ENCODE assay signal across 8 mouse cellular contexts in the genomic region with DNA sequence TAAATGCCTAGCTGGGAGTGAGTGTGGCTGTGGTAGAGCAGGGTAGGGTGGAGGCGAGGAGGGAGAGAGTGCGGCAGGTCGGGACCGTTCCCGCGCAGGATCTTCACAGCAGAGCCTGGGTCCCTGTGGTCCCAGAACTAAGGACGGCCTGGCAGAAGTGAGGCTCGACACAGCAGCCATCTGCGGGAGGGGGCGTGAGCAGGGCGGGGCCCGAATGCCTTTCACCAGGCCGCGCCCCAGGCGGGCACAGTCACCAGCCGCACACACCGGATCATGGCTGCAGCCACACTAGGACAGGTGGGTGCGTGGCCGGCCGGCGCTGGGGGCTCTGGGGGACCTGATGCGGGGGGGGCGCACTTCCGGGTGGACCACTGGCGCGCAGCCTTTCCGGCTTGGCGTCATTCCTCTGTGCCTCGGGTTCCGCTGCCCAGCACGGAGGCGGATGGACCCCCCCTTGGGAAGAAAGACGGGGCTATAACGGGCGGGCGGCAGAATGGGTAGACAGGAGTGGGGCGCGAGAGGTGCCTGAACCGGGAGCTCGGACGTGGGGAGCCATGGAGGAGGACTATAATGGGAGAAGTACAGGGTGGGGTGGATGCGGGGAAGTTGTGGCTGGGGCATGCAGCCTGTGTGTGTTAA. TPM values are rescaled to one million over a fixed set of nuclear protein-coding genes. Genes with fewer than 3 reads are reported as not detected.
A peak's percentile ranks its signal among the peaks of the same experiment; 100 is the strongest.
DNase-seq lines count a peak whose midpoint lies in the region; ATAC-seq and TF ChIP-seq lines count a peak whose summit lies in the region.

A gene (plus strand): TSS at position 51 of the 639 bp plus-strand sequence.

- H3K36me3 ChIP-seq in neural tube, embryonic 15.5 days: no peaks in the 10 kb centered on the region

- no peaks in the 10 kb centered on the region for H3K27me3 ChIP-seq in neural tube, embryonic 15.5 days (replicated peaks)

- H3K4me1 ChIP-seq in lung, adult 2 months (ENCODE audit: control insufficient read depth, insufficient read depth, low read length): peaks cover 7% of the 10 kb centered on the region
- H3K4me1 ChIP-seq in neural tube, embryonic 15.5 days: peaks cover 39% of the 10 kb centered on the region

- TF ChIP-seq POLR2A in lung, adult 2 months (IDR thresholded peaks at IDR 0.05; ENCODE audit: borderline replicate concordance, extremely low read depth, low read depth, low read length): peak; percentile 61; the same call in 1 of the 2 replicates

- H3K9ac ChIP-seq in neural tube, embryonic 15.5 days (replicated peaks): peak within 1 kb of the TSS; percentile 88

- TF ChIP-seq CTCF in layer of hippocampus, adult 2 months (conservative IDR thresholded peaks at IDR 0.05): no peak
- TF ChIP-seq CTCF in lung, adult 2 months (IDR thresholded peaks at IDR 0.05; ENCODE audit: insufficient read depth, low read length): no peak

- under 1% methylated on average over 42 of the region's 42 CpGs for WGBS in lung, adult 2 months
- WGBS in neural tube, embryonic 15.5 days: under 1% methylated on average over 42 of the region's 42 CpGs

- peak within 1 kb of the TSS; percentile 81 for H3K4me2 ChIP-seq in neural tube, embryonic 15.5 days

- ATAC-seq in frontal cortex, adult (ENCODE audit: low TSS enrichment): peak; percentile 45; the same call in 1 of the 2 replicates
- ATAC-seq in neural tube, embryonic 15.5 days (ENCODE audit: low FRiP score): peak; percentile 71

- H3K27ac ChIP-seq in layer of hippocampus, adult 2 months: peak within 1 kb of the TSS; percentile 94
- peak within 1 kb of the TSS; percentile 88 for H3K27ac ChIP-seq in neural tube, embryonic 15.5 days (replicated peaks)

- H3K4me3 ChIP-seq in layer of hippocampus, adult 2 months: peak within 1 kb of the TSS; percentile 79
- H3K4me3 ChIP-seq in lung, adult 2 months (replicated peaks; ENCODE audit: extremely low read depth, low read depth, low read length): peak within 1 kb of the TSS; percentile 85
- H3K4me3 ChIP-seq in neural tube, embryonic 15.5 days (replicated peaks): peak within 1 kb of the TSS; percentile 71

- no peaks in the 10 kb centered on the region for H3K9me3 ChIP-seq in neural tube, embryonic 15.5 days (replicated peaks)

- DNase-seq in MN1 (ENCODE audit: low spot score): peak; percentile 77
- peak; percentile 77 for DNase-seq in cerebellum, adult 9-10 months
- peak; percentile 75 for DNase-seq in heart, postnatal 4 days
- DNase-seq in layer of hippocampus, adult 2 months (ENCODE audit: low spot score in 2 of 2): peak; percentile 56 to 58
- peak; percentile 79 for DNase-seq in lung, adult 2 months
- peak; percentile 72 for DNase-seq in testis, postnatal 14 days (ENCODE audit: low spot score)

RNA-seq across cellular contexts. Expression of the gene that starts here (rescaled TPM):
- 10 to 100 TPM; 56.1 to 64.7 TPM for total RNA-seq in heart, postnatal 4 days (2021)
- 10 to 100 TPM; 20.6 to 28.2 TPM for total RNA-seq in layer of hippocampus, adult 2 months (2021)
- 44.2 TPM in 2 replicates for polyA plus RNA-seq in lung, adult 2 months (2012; rRNA removed)
- 25.4 and 31.9 TPM in 2 replicates for polyA plus RNA-seq in neural tube, embryonic 15.5 days (2015; fragmentation: Nextera tagmentation; extraction: Ambion mirVana)

Comparison
In these comparisons a context has a peak if more than half of its experiments do, and no peak if none do; other contexts are left out.
1. Peak in every context shown above with its lines: DNase-seq, ATAC-seq, H3K4me3 ChIP-seq and H3K27ac ChIP-seq.